Comparison of ENCODE assay signal across 8 mouse cellular contexts in genomic region chr17:46556584-46556945, GRCm38 (mm10). TPM values are rescaled to one million over a fixed set of nuclear protein-coding genes. Genes with fewer than 3 reads are reported as not detected.
A peak's percentile ranks its signal among the peaks of the same experiment; 100 is the strongest.
DNase-seq lines count a peak whose midpoint lies in the region; ATAC-seq and TF ChIP-seq lines count a peak whose summit lies in the region.

No protein-coding gene starts in this region.

- no peak for TF ChIP-seq POLR2A in thymus, adult 2 months (IDR thresholded peaks at IDR 0.05; ENCODE audit: control insufficient read depth, extremely low read depth, insufficient read depth, low read length, poor library complexity)

- no peaks in the 10 kb centered on the region for H3K27me3 ChIP-seq in kidney, postnatal 0 days (ENCODE audit: insufficient read depth, low read length)
- no peaks in the 10 kb centered on the region for H3K27me3 ChIP-seq in thymus, adult 2 months (ENCODE audit: control insufficient read depth, insufficient read depth, low read length)

- no peak for DNase-seq in frontal cortex, adult 2 months (ENCODE audit: extremely low spot score in 1 of 2, low spot score in 1 of 2)
- peak; percentile 56 for DNase-seq in ES-CJ7 (ENCODE audit: low read depth, low spot score)
- no peak for DNase-seq in kidney, postnatal 0 days (ENCODE audit: low spot score)
- peak; percentile 58 for DNase-seq in thymus, adult 2 months
- no peak for DNase-seq in right cerebral cortex, postnatal 36 days (ENCODE audit: low spot score in 2 of 2)

- 0 out of 2 replicates have a peak, but pooled peaks have one; percentile 2 for ATAC-seq in frontal cortex, adult (ENCODE audit: low TSS enrichment)
- peak; percentile 11; the same call in 1 of the 2 replicates for ATAC-seq in erythroid progenitor cell, adult 5-6 weeks (replicated peaks; ENCODE audit: low FRiP score, poor library complexity, severe bottlenecking)
- peak; percentile 16 for ATAC-seq in kidney, postnatal 0 days (replicated peaks; ENCODE audit: low FRiP score, low read depth)
- ATAC-seq in megakaryocyte, adult 5-6 weeks (ENCODE audit: poor library complexity, severe bottlenecking): peak; percentile 2; the same call in 1 of the 2 replicates

- no peak for TF ChIP-seq CTCF in kidney, postnatal 0 days (IDR thresholded peaks at IDR 0.05; ENCODE audit: low read depth)
- TF ChIP-seq CTCF in thymus, adult 2 months (IDR thresholded peaks at IDR 0.05; ENCODE audit: borderline replicate concordance, control insufficient read depth, extremely low read depth, insufficient read depth, low read length, poor library complexity): no peak

- peaks cover 28% of the 10 kb centered on the region for H3K4me1 ChIP-seq in kidney, postnatal 0 days (replicated peaks; ENCODE audit: insufficient read depth, low read length)
- H3K4me1 ChIP-seq in thymus, adult 2 months (replicated peaks; ENCODE audit: control insufficient read depth, insufficient read depth, low read length): peaks cover 18% of the 10 kb centered on the region

- H3K27ac ChIP-seq in kidney, postnatal 0 days: peak overlapping the region; percentile 92
- H3K27ac ChIP-seq in thymus, adult 2 months (ENCODE audit: control insufficient read depth, insufficient read depth, low read length): peak overlapping the region; percentile 50

- H3K4me2 ChIP-seq in kidney, postnatal 0 days (ENCODE audit: low read length): peak overlapping the region; percentile 74

- H3K4me3 ChIP-seq in kidney, postnatal 0 days (replicated peaks; ENCODE audit: low read depth, low read length): peak overlapping the region; percentile 79
- H3K4me3 ChIP-seq in thymus, adult 2 months (ENCODE audit: control insufficient read depth, insufficient read depth, low read length): peak overlapping the region; percentile 75

- 0% methylated on average over 11 of the region's 11 CpGs for WGBS in kidney, postnatal 0 days
- WGBS in thymus, adult 2 months: under 1% methylated on average over 11 of the region's 11 CpGs

- no peaks in the 10 kb centered on the region for H3K9me3 ChIP-seq in kidney, postnatal 0 days (replicated peaks; ENCODE audit: low read length)

- peak overlapping the region; percentile 59 for H3K9ac ChIP-seq in kidney, postnatal 0 days (ENCODE audit: low read depth, low read length)

- peaks cover 6% of the 10 kb centered on the region; the same call in 1 of the 2 replicates for H3K36me3 ChIP-seq in kidney, postnatal 0 days (ENCODE audit: insufficient read depth, low read length)
- no peaks in the 10 kb centered on the region for H3K36me3 ChIP-seq in thymus, adult 2 months (ENCODE audit: control insufficient read depth, insufficient read depth, low read length)

RNA-seq across cellular contexts. Expression of gene Srf, which starts 0.6 kb away (rescaled TPM):
- 74.8 and 82.0 TPM in 2 replicates for polyA plus RNA-seq in frontal cortex, adult 2 months (2012; rRNA removed)
- total RNA-seq in erythroid progenitor cell, adult 5-6 weeks (2015; ENCODE audit: low replicate concordance): 12.2 and 23.8 TPM in 2 replicates
- 7.2 and 9.9 TPM in 2 replicates for total RNA-seq in erythroid progenitor cell, adult 5-6 weeks (2017; ENCODE audit: low replicate concordance)
- polyA plus RNA-seq in kidney, postnatal 0 days (2015; fragmentation: Nextera tagmentation; extraction: Ambion mirVana): 5.5 and 6.0 TPM in 2 replicates
- 28.5 and 34.0 TPM in 2 replicates for total RNA-seq in megakaryocyte, adult 5-6 weeks (2015)
- total RNA-seq in megakaryocyte, adult 5-6 weeks (2017): 23.7 and 36.3 TPM in 2 replicates
- polyA plus RNA-seq in thymus, adult 2 months (2012; rRNA removed): 297 and 310 TPM in 2 replicates

RNA-seq across cellular contexts. Expression of gene Cul9, which starts 10.4 kb away (rescaled TPM):
- 65.3 and 66.8 TPM in 2 replicates for polyA plus RNA-seq in frontal cortex, adult 2 months (2012; rRNA removed)
- total RNA-seq in erythroid progenitor cell, adult 5-6 weeks (2015; ENCODE audit: low replicate concordance): 0.42 and 5.8 TPM in 2 replicates
- 0.26 TPM in 1 of 2 replicates, not detected in the other for total RNA-seq in erythroid progenitor cell, adult 5-6 weeks (2017; ENCODE audit: low replicate concordance)
- polyA plus RNA-seq in kidney, postnatal 0 days (2015; fragmentation: Nextera tagmentation; extraction: Ambion mirVana): 6.0 and 6.5 TPM in 2 replicates
- total RNA-seq in megakaryocyte, adult 5-6 weeks (2015): 2.7 and 4.3 TPM in 2 replicates
- total RNA-seq in megakaryocyte, adult 5-6 weeks (2017): 1.7 and 4.4 TPM in 2 replicates
- 21.8 and 22.0 TPM in 2 replicates for polyA plus RNA-seq in thymus, adult 2 months (2012; rRNA removed)

Comparison
In these comparisons a context has a peak if more than half of its experiments do, and no peak if none do; other contexts are left out.
1. DNase-seq: peak in ES-CJ7 (single experiment) and thymus, adult 2 months (single experiment); none in frontal cortex, adult 2 months (0 of 2), kidney, postnatal 0 days (single experiment) and right cerebral cortex, postnatal 36 days (0 of 2).
2. RNA of gene Srf, which starts 0.6 kb away (polyA plus RNA-seq): 297 to 310 TPM in thymus, adult 2 months and 74.8 to 82.0 TPM in frontal cortex, adult 2 months; 5.5 to 6.0 TPM in kidney, postnatal 0 days; every median in the first group is over 10 times any median in the second.
3. Peak in every context shown above with its lines, with median percentiles within 50 percentile points of each other: ATAC-seq.